Mouse (Mus musculus): ENCODE data around the gene Gramd2.

Gene Gramd2

GRCm38 (mm10) chr9:59667904-59668303 lies 12.0 kb upstream of the Gramd2 start:
- no peak for DNase-seq (ENCODE audit: low read depth, low spot score)

DNA sequence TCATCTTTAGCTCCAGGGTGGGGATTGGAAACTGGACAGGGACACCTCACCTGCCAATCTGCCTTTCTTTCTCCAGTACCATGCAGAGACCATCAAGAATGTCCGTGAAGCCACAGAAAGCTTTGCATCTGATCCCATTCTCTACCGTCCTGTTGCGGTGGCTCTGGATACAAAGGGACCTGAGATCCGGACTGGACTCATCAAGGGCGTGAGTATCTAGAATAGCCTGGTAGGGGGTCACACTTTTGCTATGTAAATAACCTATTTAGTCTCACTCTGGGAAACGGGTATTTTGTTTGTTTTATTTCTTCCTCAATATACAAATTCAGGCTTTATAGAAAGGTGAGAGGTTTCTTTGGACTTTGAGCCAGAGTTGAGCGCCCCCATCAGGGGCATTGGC lies 11.5 kb upstream of the Gramd2 start:
- no peak for DNase-seq (ENCODE audit: low read depth, low spot score)

GRCm38 (mm10) chr9:59669172-59669571 lies 10.8 kb upstream of the Gramd2 start:
- no peak for DNase-seq (ENCODE audit: low read depth, low spot score)

GRCm38 (mm10) chr9:59672195-59672894 lies 7.6 kb upstream of the Gramd2 start:
- no peak for DNase-seq (ENCODE audit: low read depth, low spot score)

- DNase-seq (ENCODE audit: low read depth, low spot score) = no peak
Measured at GRCm38 (mm10) chr9:59673427-59673826, 6.5 kb upstream of the Gramd2 start.

GRCm38 (mm10) chr9:59675598-59675997 lies 4.3 kb upstream of the Gramd2 start:
- no peak for DNase-seq (ENCODE audit: low read depth, low spot score)

DNA sequence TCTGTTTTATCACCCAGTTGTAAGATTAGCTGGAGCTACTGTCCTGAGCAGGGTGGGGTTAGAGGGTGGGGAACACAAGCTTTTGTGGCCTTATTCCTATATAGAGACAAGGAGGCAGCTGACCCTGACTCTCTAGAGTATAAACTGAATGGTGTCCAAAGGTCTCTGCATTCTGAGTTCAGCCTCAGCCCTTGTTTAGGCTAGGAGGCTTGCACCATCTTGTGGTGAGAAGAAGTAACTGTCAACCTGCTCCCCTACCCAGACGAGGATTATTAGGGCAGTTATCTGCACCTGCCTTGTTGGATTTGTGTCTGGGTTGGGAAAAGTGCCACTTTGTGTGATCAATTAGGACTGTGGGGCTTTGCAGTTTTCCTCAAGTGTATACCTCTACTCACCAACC lies 1.6 kb upstream of the Gramd2 start:
- DNase-seq (ENCODE audit: low read depth, low spot score) = peak; percentile 68

GRCm38 (mm10) chr9:59680534-59680875 lies 561 bp downstream of the Gramd2 start:
- DNase-seq (ENCODE audit: low read depth, low spot score) = no peak

DNA sequence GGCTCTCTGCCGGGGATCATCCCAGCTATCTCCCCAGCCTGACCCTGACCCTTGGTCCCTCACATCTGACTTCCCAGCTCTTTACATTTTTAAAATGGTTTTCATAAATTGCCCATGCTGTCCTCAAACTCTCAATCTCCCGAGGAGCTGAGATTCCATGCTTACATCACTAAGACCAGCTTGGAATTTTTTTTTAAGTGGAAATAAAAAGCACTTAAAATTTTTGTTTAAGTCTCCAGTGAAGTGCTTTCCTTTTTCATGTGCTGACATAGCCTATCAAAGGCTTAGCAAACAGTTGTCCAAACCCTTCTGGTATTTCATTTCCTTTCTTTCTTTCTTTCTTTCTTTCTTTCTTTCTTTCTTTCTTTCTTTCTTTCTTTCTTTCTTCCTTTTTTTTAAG lies 4.1 kb downstream of the Gramd2 start:
- DNase-seq (ENCODE audit: low read depth, low spot score) = no peak

GRCm38 (mm10) chr9:59687416-59688046 lies 7.6 kb downstream of the Gramd2 start:
- peak; percentile 92 for DNase-seq (ENCODE audit: low read depth, low spot score)

DNA sequence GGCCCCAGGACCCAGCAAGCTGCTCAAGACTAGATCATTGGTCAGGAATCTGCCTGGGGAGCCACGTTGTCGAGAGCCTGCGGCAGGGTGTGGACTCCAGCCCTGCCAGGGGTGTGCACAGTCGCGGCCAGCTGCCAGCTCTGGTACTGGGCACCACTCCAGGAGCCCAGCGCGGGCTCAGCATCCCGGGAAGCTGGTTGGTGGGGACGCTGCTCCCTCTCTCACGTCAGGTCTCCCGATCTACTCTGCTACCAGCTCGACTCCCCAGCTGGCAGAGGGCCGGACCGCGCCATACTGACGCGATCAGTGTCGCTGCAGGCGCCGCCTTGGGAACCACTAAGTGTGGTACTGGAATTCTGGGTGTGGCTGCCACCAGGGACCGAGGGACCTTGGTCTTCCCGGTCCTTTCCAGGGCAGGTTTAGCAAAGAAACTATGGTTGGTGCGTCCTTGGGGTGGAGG lies 11.7 kb downstream of the Gramd2 start:
- peak; percentile 96 for DNase-seq (ENCODE audit: low read depth, low spot score)

DNA sequence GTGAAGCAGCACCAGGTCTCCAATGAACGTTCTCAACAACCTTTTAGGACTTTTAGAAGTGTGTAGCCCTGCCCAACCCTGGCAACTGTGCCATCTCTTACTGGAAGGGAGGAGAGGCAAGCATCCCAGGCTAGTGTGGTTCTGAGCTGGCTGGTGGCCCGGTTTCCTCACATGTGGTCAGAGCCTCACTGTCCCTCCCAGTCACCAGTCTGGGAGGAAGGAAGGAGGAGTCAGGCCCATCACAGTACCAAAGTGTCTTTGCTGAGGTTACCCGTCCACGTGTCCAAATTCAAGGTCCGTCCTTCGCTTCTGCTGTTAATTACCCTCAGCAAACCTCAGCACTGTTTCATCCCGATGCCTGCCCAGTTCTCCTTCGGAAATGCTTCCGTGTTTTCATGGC lies 12.2 kb downstream of the Gramd2 start:
- DNase-seq (ENCODE audit: low read depth, low spot score) = peak; percentile 97

DNA sequence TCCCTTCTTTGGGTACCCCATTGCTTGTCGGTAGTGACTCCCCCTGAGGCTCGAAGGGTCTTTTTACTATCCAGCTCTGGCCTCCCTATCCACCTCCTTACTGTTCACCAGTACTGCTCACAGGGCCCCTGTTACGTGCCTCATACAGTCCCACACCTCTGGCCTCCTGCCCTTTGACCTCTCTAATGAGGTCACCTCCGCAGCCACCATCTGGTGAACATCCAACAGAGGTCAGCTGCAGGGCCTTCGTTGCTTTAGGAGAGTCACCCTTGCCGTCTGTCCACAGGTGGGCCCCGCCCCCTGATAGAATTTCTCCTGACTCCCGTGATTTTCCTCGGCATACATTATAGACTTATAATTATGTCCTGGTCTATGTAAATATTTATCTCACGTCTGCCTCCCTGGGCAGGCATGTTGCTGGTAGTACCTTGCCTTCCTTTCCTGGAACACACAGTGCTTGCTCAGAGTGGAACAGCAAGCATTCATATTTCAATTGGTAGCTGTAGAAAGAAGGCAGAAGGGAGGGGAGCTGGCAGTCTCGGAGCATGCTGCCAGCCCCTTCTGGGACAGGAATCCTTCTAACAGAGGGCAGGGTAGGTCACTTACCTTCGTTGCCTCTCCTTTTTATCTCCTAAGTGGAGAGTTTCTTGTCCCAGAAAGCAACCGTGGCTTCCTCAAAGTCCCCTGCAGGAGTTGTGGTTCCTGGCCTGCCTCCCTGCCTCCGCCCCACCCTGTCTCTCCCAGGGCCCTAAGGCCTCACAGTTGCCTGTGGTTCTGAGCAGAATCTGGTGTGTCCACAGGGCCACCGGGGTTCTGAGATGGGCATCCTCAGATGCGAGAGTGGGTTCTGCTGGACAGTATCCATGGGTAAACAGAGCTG lies 14.9 kb downstream of the Gramd2 start:
- peak; percentile 8 for DNase-seq (ENCODE audit: low read depth, low spot score)

- peak; percentile 59 for DNase-seq (ENCODE audit: low read depth, low spot score)
Measured at GRCm38 (mm10) chr9:59695451-59695813, 15.5 kb downstream of the Gramd2 start.

GRCm38 (mm10) chr9:59696381-59696780 lies 16.4 kb downstream of the Gramd2 start:
- DNase-seq (ENCODE audit: low read depth, low spot score) = no peak

GRCm38 (mm10) chr9:59701094-59701493 lies 21.1 kb downstream of the Gramd2 start:
- DNase-seq (ENCODE audit: low read depth, low spot score) = no peak

DNA sequence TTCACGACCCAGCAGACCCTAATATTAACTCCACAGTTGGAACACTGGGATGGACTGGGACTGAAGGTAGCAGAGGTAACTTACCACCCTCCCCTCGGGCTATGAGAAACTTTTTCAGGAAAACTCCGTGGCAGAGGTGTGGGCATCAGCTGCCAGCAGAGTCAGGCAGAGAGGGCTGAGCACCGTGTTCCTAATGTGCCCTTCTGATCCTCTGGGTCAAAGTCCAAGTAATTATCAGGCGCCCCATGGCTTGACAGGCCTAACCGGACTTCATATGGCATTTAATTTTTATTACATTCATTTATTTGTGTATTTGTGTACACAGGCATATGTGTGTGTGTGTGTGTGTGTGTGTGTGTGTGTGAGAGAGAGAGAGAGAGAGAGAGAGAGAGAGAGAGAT lies 23.2 kb downstream of the Gramd2 start:
- no peak for DNase-seq (ENCODE audit: low read depth, low spot score)

- no peak for DNase-seq (ENCODE audit: low read depth, low spot score)
Measured at GRCm38 (mm10) chr9:59706850-59707825, 27.2 kb downstream of the Gramd2 start.

DNA sequence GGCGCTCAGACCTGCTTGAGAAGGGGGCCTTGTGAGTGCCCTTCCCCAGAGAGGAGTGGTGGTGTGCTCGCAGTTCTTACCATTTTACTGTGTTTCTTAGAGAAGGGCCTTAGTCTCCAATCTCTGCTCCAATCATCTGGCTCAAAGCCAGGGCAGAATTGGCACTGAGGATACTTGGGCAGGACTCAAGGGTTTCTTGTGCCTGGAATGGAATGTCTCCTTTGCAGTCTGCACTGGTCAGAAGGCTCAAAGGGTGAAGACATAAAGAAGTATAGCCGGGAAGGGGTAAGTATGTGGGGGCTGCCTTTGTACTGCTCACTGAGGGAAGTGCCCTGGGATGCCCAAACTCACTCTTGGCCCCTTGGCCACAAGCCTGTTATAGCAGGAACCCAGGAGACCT lies 29.3 kb downstream of the Gramd2 start:
- DNase-seq (ENCODE audit: low read depth, low spot score) = peak; percentile 25

DNA sequence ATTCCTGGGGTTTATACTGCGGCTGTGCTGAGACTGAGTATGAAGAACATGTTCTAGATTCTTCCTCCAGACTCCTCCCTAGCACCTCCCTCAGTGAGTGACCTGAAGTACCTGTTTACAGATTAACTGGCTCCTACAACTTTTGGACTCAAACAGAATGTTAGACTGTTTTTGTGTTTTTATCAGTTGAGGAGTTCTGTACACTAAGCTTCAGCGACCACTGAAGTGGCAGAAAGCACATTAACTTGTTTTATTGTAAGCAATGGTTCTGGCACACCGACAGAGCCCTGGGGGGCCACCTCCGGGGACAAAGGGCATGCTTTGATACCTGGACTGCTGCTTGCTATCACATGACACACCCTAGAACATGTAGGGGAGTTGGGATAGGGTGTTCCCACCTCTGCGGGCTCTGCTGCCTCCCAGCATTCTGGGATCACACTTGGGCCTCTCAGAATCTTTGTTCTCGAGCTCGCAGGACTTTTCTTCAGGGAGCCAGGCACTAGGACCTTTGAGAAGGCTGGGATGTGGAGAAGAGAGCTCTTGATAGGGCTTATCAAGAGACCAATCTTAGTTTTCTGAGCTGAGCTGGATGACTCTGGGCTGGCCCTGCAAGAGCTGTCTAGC lies 36.4 kb downstream of the Gramd2 start:
- DNase-seq (ENCODE audit: low read depth, low spot score) = no peak

- no peak for DNase-seq (ENCODE audit: low read depth, low spot score)
Measured at GRCm38 (mm10) chr9:59718237-59718636, 38.3 kb downstream of the Gramd2 start.

Measured in 3T3-L1 (cell line).